Mouse (Mus musculus) liver, adult (tissue): Measurements from ENCODE around the gene Myh7b.

ENCODE experiments used
- GATA4 ChIP-seq: IDR thresholded peaks from 2 replicates; pipeline ENCODE4 v1.6.1; 2014; ENCODE audit warnings: mild to moderate bottlenecking, low read length; ENCODE audit not compliant: insufficient replicate concordance

Myh7b gene

GRCm38 (mm10) chr2:155610978-155611377 lies at the start of gene Myh7b:
Myh7b (plus strand) TSS chr2:155611212.
- no peak for TF ChIP-seq GATA4

GRCm38 (mm10) chr2:155562209-155562608 lies 48.8 kb upstream of the Myh7b start:
- no peak for TF ChIP-seq GATA4

GRCm38 (mm10) chr2:155562934-155563333 lies 48.1 kb upstream of the Myh7b start:
- TF ChIP-seq GATA4: no peak

GRCm38 (mm10) chr2:155567751-155568150 lies 43.3 kb upstream of the Myh7b start:
- no peak for TF ChIP-seq GATA4

- no peak for TF ChIP-seq GATA4
Observed at GRCm38 (mm10) chr2:155569223-155569807, 41.7 kb upstream of the Myh7b start.

GRCm38 (mm10) chr2:155573001-155573400 lies 38.0 kb upstream of the Myh7b start:
- no peak for TF ChIP-seq GATA4

GRCm38 (mm10) chr2:155573996-155574395 lies 37.0 kb upstream of the Myh7b start:
- no peak for TF ChIP-seq GATA4

GRCm38 (mm10) chr2:155574700-155575099 lies 36.3 kb upstream of the Myh7b start:
- TF ChIP-seq GATA4: no peak

- no peak for TF ChIP-seq GATA4
Observed at GRCm38 (mm10) chr2:155576656-155577055, 34.4 kb upstream of the Myh7b start.

GRCm38 (mm10) chr2:155580331-155580730 lies 30.7 kb upstream of the Myh7b start:
- no peak for TF ChIP-seq GATA4

- no peak for TF ChIP-seq GATA4
Observed at GRCm38 (mm10) chr2:155582384-155582995, 28.5 kb upstream of the Myh7b start.

- TF ChIP-seq GATA4: no peak
Observed at GRCm38 (mm10) chr2:155582996-155583395, 28.0 kb upstream of the Myh7b start.

GRCm38 (mm10) chr2:155583927-155584530 lies 27.0 kb upstream of the Myh7b start:
- no peak for TF ChIP-seq GATA4

- TF ChIP-seq GATA4: no peak
Observed at GRCm38 (mm10) chr2:155585082-155585481, 25.9 kb upstream of the Myh7b start.

GRCm38 (mm10) chr2:155585486-155585885 lies 25.5 kb upstream of the Myh7b start:
- no peak for TF ChIP-seq GATA4

GRCm38 (mm10) chr2:155588136-155588535 lies 22.9 kb upstream of the Myh7b start:
- no peak for TF ChIP-seq GATA4
